Mouse (Mus musculus) bone marrow, adult 2 months (tissue): ENCODE results near the gene Bud13. TPM values are rescaled to one million over a fixed set of nuclear protein-coding genes. Genes with fewer than 3 reads are reported as not detected.

Experiments
- H3K27ac ChIP-seq: fragments of 200-500 bp; 2 replicates; pipeline ENCODE4 v1.5.1; 2012; ENCODE audit warnings: low read depth, mild to moderate bottlenecking, control low read depth, inconsistent platforms, low read length; ENCODE audit not compliant: control insufficient read depth, poor library complexity, insufficient read depth
- H3K4me1 ChIP-seq: fragments of 200-500 bp; 2 replicates; pipeline ENCODE4 v1.6.1; 2011; ENCODE audit warnings: low read length; ENCODE audit not compliant: control insufficient read depth, insufficient read depth
- H3K4me3 ChIP-seq: fragments of 200-500 bp; replicated peaks from 2 replicates; pipeline ENCODE3; 2011; ENCODE audit warnings: mild to moderate bottlenecking, low read depth, low read length, control low read depth; ENCODE audit not compliant: control insufficient read depth
- CTCF ChIP-seq: fragments of 200-500 bp; IDR thresholded peaks from 2 replicates; pipeline ENCODE4 v1.5.1; 2011; ENCODE audit warnings: low read length, control low read depth; ENCODE audit not compliant: control insufficient read depth, insufficient read depth
- POLR2A ChIP-seq: fragments of 200-500 bp; IDR thresholded peaks from 2 replicates; pipeline ENCODE4 v1.6.1; 2011; ENCODE audit warnings: low read depth, mild to moderate bottlenecking, control low read depth, low read length, borderline replicate concordance; ENCODE audit not compliant: control insufficient read depth
- WGBS: fragments of 180-500 bp; shearing (Covaris S2); methylation state at CpG from one replicate; pipeline ENCODE4 v1.1.7; 2018; 5-methylcytosine and 5-hydroxymethylcytosine counted together
- polyA plus RNA-seq: library from polyadenylated mRNA; stranded (reverse); fragments of >200 nt; gene quantifications from 2 replicates; pipeline ENCODE4 v1.2.4, GENCODE M21; 2011; ENCODE audit warnings: low replicate concordance; ENCODE audit not compliant: missing spikeins, insufficient read depth, insufficient read length

Gene Bud13
- polyA plus RNA-seq, 1 experiment: 13.4 TPM

GRCm38 (mm10) chr9:46327706-46328571 is 45.1 kb downstream of the Bud13 start:
- H3K4me3 ChIP-seq: no peak overlapping the region
- no peaks in the 10 kb centered on the region; the same call in 1 of the 2 replicates for H3K4me1 ChIP-seq
- no peak overlapping the region for H3K27ac ChIP-seq
- TF ChIP-seq CTCF (peak; percentile 21; the same call in 1 of the 2 replicates), POLR2A (no peak)
- 73% methylated on average over 25 of the region's 25 CpGs for WGBS

GRCm38 (mm10) chr9:46328572-46329249 is 45.9 kb downstream of the Bud13 start:
- TF ChIP-seq POLR2A (no peak), CTCF (no peak)
- Histone ChIP-seq H3K27ac (no peak overlapping the region), H3K4me1 (no peaks in the 10 kb centered on the region; the same call in 1 of the 2 replicates), H3K4me3 (peak overlapping the region; percentile 6)
- 23% methylated on average over 30 of the region's 30 CpGs for WGBS

GRCm38 (mm10) chr9:46329250-46329648 is 46.4 kb downstream of the Bud13 start:
- Histone ChIP-seq H3K4me3 (no peak overlapping the region), H3K27ac (no peak overlapping the region), H3K4me1 (no peaks in the 10 kb centered on the region; the same call in 1 of the 2 replicates)
- 6% methylated on average over 19 of the region's 19 CpGs for WGBS
- no peak for TF ChIP-seq POLR2A
- TF ChIP-seq CTCF: no peak

GRCm38 (mm10) chr9:46329801-46330585 is 47.2 kb downstream of the Bud13 start:
- no peak for TF ChIP-seq CTCF
- no peak for TF ChIP-seq POLR2A
- Histone ChIP-seq H3K4me3 (no peak overlapping the region), H3K4me1 (no peaks in the 10 kb centered on the region; the same call in 1 of the 2 replicates), H3K27ac (no peak overlapping the region)
- 45% methylated on average over 24 of the region's 24 CpGs for WGBS

GRCm38 (mm10) chr9:46330586-46330895 is 47.7 kb downstream of the Bud13 start:
- no peak overlapping the region for H3K4me3 ChIP-seq
- no peak overlapping the region for H3K27ac ChIP-seq
- TF ChIP-seq CTCF: no peak
- TF ChIP-seq POLR2A: no peak
- WGBS: 52% methylated on average over 6 of the region's 6 CpGs
- H3K4me1 ChIP-seq: no peaks in the 10 kb centered on the region; the same call in 1 of the 2 replicates

GRCm38 (mm10) chr9:46331301-46331700 is 48.5 kb downstream of the Bud13 start:
- Histone ChIP-seq H3K4me3 (no peak overlapping the region), H3K4me1 (no peaks in the 10 kb centered on the region; the same call in 1 of the 2 replicates), H3K27ac (no peak overlapping the region)
- WGBS: 67% methylated on average over 1 of the region's 1 CpGs
- TF ChIP-seq POLR2A: no peak
- TF ChIP-seq CTCF: no peak

- Histone ChIP-seq H3K4me1 (no peaks in the 10 kb centered on the region), H3K4me3 (no peak overlapping the region), H3K27ac (no peak overlapping the region)
- WGBS: 59% methylated on average over 26 of the region's 26 CpGs
- TF ChIP-seq CTCF (no peak), POLR2A (no peak)
Observed at GRCm38 (mm10) chr9:46334471-46335025, 51.7 kb downstream of the Bud13 start.
